Mouse (Mus musculus) liver, adult 2 months (tissue): Measurements from ENCODE around the gene Bcl6b.

Source experiments
- CTCF ChIP-seq: fragments of 200-500 bp; IDR thresholded peaks from 2 replicates; pipeline ENCODE4 v1.5.1; 2011; ENCODE audit warnings: low read depth, low read length, control low read depth
- POLR2A ChIP-seq: fragments of 200-500 bp; IDR thresholded peaks from 2 replicates; pipeline ENCODE4 v1.6.1; 2011; ENCODE audit warnings: low read length, control low read depth; ENCODE audit not compliant: insufficient read depth; ENCODE audit errors: extremely low read depth

DNA sequence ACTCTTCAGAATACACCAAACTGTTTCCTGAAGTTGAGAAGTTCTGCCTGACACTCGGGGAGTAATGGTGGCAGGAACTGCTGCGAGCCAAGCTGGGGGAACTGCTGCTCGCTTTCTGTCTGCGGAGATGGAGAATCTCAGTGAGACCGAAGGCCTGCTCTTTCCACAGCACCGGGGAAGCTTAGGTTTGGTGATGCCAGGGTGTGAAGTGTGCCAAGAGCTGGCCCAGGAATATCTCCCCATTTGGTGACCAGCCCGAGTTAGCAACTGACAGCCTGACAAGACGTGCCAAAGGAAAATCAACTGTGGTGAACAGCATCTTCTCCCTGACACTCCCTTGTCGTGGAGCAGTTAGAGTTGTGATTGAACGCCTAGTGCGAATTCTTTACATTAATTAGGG is 51.3 kb downstream of the Bcl6b start:
- TF ChIP-seq POLR2A (no peak), CTCF (no peak)
